Mouse (Mus musculus): ENCODE results near the gene Rnf7.

DNA sequence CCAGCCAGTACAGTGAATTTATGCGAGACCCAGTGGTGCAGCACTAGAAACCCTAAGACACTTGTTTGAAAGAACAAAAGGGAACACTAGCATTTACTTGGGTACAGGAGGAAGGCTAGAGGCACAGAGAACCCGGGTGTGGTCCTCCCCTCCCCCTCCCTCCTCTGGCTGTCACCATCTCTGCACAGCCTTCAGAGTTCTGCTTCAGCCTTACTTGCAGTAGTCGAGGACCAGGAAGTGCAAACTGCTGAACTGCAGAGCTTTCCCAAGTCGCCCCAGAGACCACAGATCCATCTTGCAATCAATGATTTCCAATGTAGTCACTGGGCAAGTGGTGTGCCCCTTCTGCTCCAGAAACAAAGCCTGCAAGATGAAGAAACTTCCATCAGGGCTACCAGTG lies 39.0 kb upstream of the Rnf7 start:
- no peak for TF ChIP-seq CTCF (IDR thresholded peaks at IDR 0.05; ENCODE audit: low read depth)
- no peak for TF ChIP-seq EP300 (optimal IDR thresholded peaks at IDR 0.05)
